Mouse (Mus musculus): ENCODE data around the gene Extl2. TPM values are rescaled to one million over a fixed set of nuclear protein-coding genes. Genes with fewer than 3 reads are reported as not detected.

Gene Extl2
- polyA plus RNA-seq, 1 experiment from 2014 or later = 3.2 TPM

DNA sequence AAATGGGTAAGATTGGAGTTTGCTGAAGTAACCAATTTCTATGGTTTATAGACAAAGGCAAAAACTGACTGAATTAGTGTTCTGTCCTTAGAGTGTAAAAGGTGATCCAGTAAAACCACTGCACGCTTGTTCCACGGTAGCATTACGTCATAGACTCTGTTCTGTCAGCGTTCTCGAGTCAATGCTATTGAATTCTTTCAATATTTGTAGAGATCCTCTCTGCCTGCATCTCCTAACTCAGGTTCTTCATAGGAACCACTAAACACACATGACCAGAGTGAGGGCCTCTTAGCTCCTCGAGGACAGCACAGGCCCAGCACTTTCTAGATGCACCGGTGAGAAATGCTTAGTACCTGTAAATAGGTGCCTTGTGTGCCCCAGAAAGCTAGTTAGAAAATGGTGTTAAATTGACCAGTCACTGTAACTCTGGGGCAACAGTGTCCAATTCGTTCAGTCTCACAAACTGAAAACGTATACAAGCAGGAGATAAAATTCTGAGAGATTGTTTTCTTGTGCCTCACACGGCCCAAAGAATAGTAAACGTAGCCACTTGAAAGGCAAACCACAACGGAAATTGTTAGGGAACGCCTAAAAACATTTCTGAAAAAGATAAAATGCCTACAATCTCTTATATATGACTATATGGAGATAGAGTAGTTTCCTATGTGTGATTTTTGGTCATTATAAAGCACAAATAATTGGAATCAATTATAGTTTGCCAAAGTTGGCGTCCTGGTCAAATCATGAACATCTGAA lies 35.2 kb upstream of the Extl2 start:
- H3K9ac ChIP-seq (ENCODE audit: low read depth, low read length) = no peak overlapping the region
- H3K4me2 ChIP-seq (ENCODE audit: low read depth, low read length) = no peak overlapping the region
- H3K27me3 ChIP-seq (ENCODE audit: control insufficient read depth, insufficient read depth, low read depth, low read length) = no peaks in the 10 kb centered on the region
- no peak for ATAC-seq (ENCODE audit: low read depth)
- H3K36me3 ChIP-seq (ENCODE audit: control insufficient read depth, insufficient read depth) = no peaks in the 10 kb centered on the region; the same call in 1 of the 2 replicates
- WGBS (ENCODE audit: insufficient replicate concordance) = 75% methylated on average over 14 of the region's 14 CpGs
- H3K4me1 ChIP-seq (ENCODE audit: control insufficient read depth, low read depth, low read length) = no peaks in the 10 kb centered on the region
- H3K9me3 ChIP-seq (replicated peaks; ENCODE audit: control insufficient read depth, low read length) = no peaks in the 10 kb centered on the region
- no peak overlapping the region for H3K27ac ChIP-seq (ENCODE audit: low read length)
- no peak overlapping the region for H3K4me3 ChIP-seq (ENCODE audit: low read depth, low read length)

DNA sequence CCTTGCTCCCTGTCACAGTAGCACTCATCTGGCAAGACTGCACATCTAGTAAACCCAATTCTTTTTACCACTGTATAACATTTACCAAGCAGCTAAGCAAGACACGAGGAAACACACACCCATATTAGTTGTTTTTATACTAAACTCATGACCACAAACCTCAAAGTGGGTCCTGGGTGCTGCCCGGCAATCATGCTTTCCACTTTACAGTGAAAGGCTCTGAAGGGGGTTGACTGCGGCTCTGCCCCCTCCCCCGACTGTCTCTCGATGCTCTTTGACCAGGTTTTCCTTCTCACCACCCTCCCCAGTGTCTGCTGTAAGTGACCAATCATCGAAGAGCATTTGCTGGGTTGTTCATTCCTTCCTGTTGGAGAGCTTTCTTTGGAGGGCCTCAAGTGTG lies 33.0 kb upstream of the Extl2 start:
- Histone ChIP-seq H3K36me3 (ENCODE audit: control insufficient read depth, insufficient read depth) (no peaks in the 10 kb centered on the region; the same call in 1 of the 2 replicates), H3K4me2 (ENCODE audit: low read depth, low read length) (no peak overlapping the region), H3K27me3 (ENCODE audit: control insufficient read depth, insufficient read depth, low read depth, low read length) (no peaks in the 10 kb centered on the region), H3K9ac (ENCODE audit: low read depth, low read length) (no peak overlapping the region), H3K27ac (ENCODE audit: low read length) (no peak overlapping the region), H3K4me1 (ENCODE audit: control insufficient read depth, low read depth, low read length) (no peaks in the 10 kb centered on the region), H3K9me3 (replicated peaks; ENCODE audit: control insufficient read depth, low read length) (no peaks in the 10 kb centered on the region), H3K4me3 (ENCODE audit: low read depth, low read length) (no peak overlapping the region)
- ATAC-seq (ENCODE audit: low read depth) = no peak
- WGBS (ENCODE audit: insufficient replicate concordance) = 76% methylated on average over 6 of the region's 6 CpGs

GRCm38 (mm10) chr3:115974995-115975394 lies 32.3 kb upstream of the Extl2 start:
- H3K4me1 ChIP-seq (ENCODE audit: control insufficient read depth, low read depth, low read length) = no peaks in the 10 kb centered on the region
- WGBS (ENCODE audit: insufficient replicate concordance) = 73% methylated on average over 10 of the region's 10 CpGs
- no peaks in the 10 kb centered on the region for H3K9me3 ChIP-seq (replicated peaks; ENCODE audit: control insufficient read depth, low read length)
- no peak for ATAC-seq (ENCODE audit: low read depth)
- no peak overlapping the region for H3K4me3 ChIP-seq (ENCODE audit: low read depth, low read length)
- no peak overlapping the region for H3K9ac ChIP-seq (ENCODE audit: low read depth, low read length)
- peaks cover 2% of the 10 kb centered on the region for H3K36me3 ChIP-seq (ENCODE audit: control insufficient read depth, insufficient read depth)
- H3K4me2 ChIP-seq (ENCODE audit: low read depth, low read length) = no peak overlapping the region
- no peaks in the 10 kb centered on the region for H3K27me3 ChIP-seq (ENCODE audit: control insufficient read depth, insufficient read depth, low read depth, low read length)
- no peak overlapping the region for H3K27ac ChIP-seq (ENCODE audit: low read length)

- no peaks in the 10 kb centered on the region for H3K9me3 ChIP-seq (replicated peaks; ENCODE audit: control insufficient read depth, low read length)
- peaks cover 2% of the 10 kb centered on the region; the same call in 1 of the 2 replicates for H3K36me3 ChIP-seq (ENCODE audit: control insufficient read depth, insufficient read depth)
- WGBS (ENCODE audit: insufficient replicate concordance) = 26% methylated on average over 1 of the region's 1 CpGs
- no peak overlapping the region for H3K27ac ChIP-seq (ENCODE audit: low read length)
- ATAC-seq (ENCODE audit: low read depth) = no peak
- H3K4me1 ChIP-seq (ENCODE audit: control insufficient read depth, low read depth, low read length) = no peaks in the 10 kb centered on the region
- no peak overlapping the region for H3K4me3 ChIP-seq (ENCODE audit: low read depth, low read length)
- H3K27me3 ChIP-seq (ENCODE audit: control insufficient read depth, insufficient read depth, low read depth, low read length) = no peaks in the 10 kb centered on the region
- no peak overlapping the region for H3K9ac ChIP-seq (ENCODE audit: low read depth, low read length)
- no peak overlapping the region for H3K4me2 ChIP-seq (ENCODE audit: low read depth, low read length)
Observed at GRCm38 (mm10) chr3:115979000-115979399, 28.3 kb upstream of the Extl2 start.

GRCm38 (mm10) chr3:115983217-115983616 lies 24.0 kb upstream of the Extl2 start:
- Histone ChIP-seq H3K27ac (ENCODE audit: low read length) (no peak overlapping the region), H3K9me3 (replicated peaks; ENCODE audit: control insufficient read depth, low read length) (no peaks in the 10 kb centered on the region), H3K27me3 (ENCODE audit: control insufficient read depth, insufficient read depth, low read depth, low read length) (no peaks in the 10 kb centered on the region), H3K4me3 (ENCODE audit: low read depth, low read length) (no peak overlapping the region), H3K4me2 (ENCODE audit: low read depth, low read length) (no peak overlapping the region), H3K4me1 (ENCODE audit: control insufficient read depth, low read depth, low read length) (no peaks in the 10 kb centered on the region), H3K36me3 (ENCODE audit: control insufficient read depth, insufficient read depth) (peaks cover 4% of the 10 kb centered on the region; the same call in 1 of the 2 replicates), H3K9ac (ENCODE audit: low read depth, low read length) (no peak overlapping the region)
- WGBS (ENCODE audit: insufficient replicate concordance) = 87% methylated on average over 8 of the region's 8 CpGs
- ATAC-seq (ENCODE audit: low read depth) = no peak

DNA sequence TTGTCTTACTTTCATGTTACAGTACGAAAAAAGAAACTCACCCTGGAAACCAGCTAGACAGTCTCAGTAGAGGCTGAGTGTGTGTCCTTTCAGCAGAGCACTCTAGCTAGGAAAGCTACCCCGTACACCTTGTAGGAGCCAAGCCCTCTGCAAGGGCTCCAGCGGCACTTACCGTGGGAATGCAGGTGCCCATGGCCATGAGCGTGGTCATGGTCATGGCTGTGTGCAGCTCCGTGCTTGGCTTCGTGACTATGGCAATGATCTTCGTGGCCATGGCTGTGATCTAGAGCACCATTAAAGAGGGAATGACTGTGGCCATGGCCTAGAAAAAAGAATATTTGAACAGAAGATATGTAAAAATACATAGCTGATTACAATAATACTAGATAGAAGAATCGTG lies 22.6 kb upstream of the Extl2 start:
- Histone ChIP-seq H3K36me3 (ENCODE audit: control insufficient read depth, insufficient read depth) (peaks cover 4% of the 10 kb centered on the region), H3K9ac (ENCODE audit: low read depth, low read length) (no peak overlapping the region), H3K4me2 (ENCODE audit: low read depth, low read length) (no peak overlapping the region), H3K27me3 (ENCODE audit: control insufficient read depth, insufficient read depth, low read depth, low read length) (no peaks in the 10 kb centered on the region), H3K9me3 (replicated peaks; ENCODE audit: control insufficient read depth, low read length) (no peaks in the 10 kb centered on the region), H3K4me1 (ENCODE audit: control insufficient read depth, low read depth, low read length) (no peaks in the 10 kb centered on the region), H3K27ac (ENCODE audit: low read length) (no peak overlapping the region), H3K4me3 (ENCODE audit: low read depth, low read length) (no peak overlapping the region)
- no peak for ATAC-seq (ENCODE audit: low read depth)
- 82% methylated on average over 9 of the region's 9 CpGs for WGBS (ENCODE audit: insufficient replicate concordance)

GRCm38 (mm10) chr3:115985183-115985892 lies 21.9 kb upstream of the Extl2 start:
- Histone ChIP-seq H3K4me1 (ENCODE audit: control insufficient read depth, low read depth, low read length) (no peaks in the 10 kb centered on the region), H3K36me3 (ENCODE audit: control insufficient read depth, insufficient read depth) (peaks cover 7% of the 10 kb centered on the region)
- ATAC-seq (ENCODE audit: low read depth) = no peak

DNA sequence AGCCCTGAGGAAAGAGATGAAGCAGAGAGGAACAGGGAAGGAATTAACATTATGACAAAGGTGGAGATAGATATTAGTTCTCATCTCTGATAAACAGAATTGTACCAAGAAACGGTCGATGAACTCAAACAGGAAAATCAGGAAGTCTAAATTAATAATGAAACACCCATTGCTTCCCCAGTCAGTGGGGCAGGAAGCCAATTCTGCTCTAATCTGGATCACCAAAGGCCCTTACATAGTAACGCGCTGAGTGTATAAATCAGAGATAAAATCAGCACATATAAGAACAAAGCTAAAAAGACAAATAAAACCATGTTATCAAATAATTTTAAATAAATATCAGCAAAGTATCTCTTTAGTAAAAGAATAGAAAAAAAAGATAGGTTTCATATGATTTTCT lies 15.2 kb upstream of the Extl2 start:
- H3K4me1 ChIP-seq (ENCODE audit: control insufficient read depth, low read depth, low read length) = peaks cover 3% of the 10 kb centered on the region; the same call in 1 of the 2 replicates
- no peak overlapping the region for H3K9ac ChIP-seq (ENCODE audit: low read depth, low read length)
- 38% methylated on average over 4 of the region's 4 CpGs for WGBS (ENCODE audit: insufficient replicate concordance)
- H3K27me3 ChIP-seq (ENCODE audit: control insufficient read depth, insufficient read depth, low read depth, low read length) = no peaks in the 10 kb centered on the region
- H3K9me3 ChIP-seq (replicated peaks; ENCODE audit: control insufficient read depth, low read length) = no peaks in the 10 kb centered on the region
- H3K27ac ChIP-seq (ENCODE audit: low read length) = no peak overlapping the region
- H3K36me3 ChIP-seq (ENCODE audit: control insufficient read depth, insufficient read depth) = peaks cover 5% of the 10 kb centered on the region
- H3K4me3 ChIP-seq (ENCODE audit: low read depth, low read length) = no peak overlapping the region
- no peak overlapping the region for H3K4me2 ChIP-seq (ENCODE audit: low read depth, low read length)
- no peak for ATAC-seq (ENCODE audit: low read depth)

More at GRCm38 (mm10) chr3:115985183-115985892, 21.9 kb upstream of the Extl2 start:
- WGBS (ENCODE audit: insufficient replicate concordance) = 48% methylated on average over 9 of the region's 9 CpGs
- no peaks in the 10 kb centered on the region for H3K9me3 ChIP-seq (replicated peaks; ENCODE audit: control insufficient read depth, low read length)
- H3K9ac ChIP-seq (ENCODE audit: low read depth, low read length) = no peak overlapping the region
- no peak overlapping the region for H3K4me3 ChIP-seq (ENCODE audit: low read depth, low read length)
- H3K27me3 ChIP-seq (ENCODE audit: control insufficient read depth, insufficient read depth, low read depth, low read length) = no peaks in the 10 kb centered on the region
- no peak overlapping the region for H3K4me2 ChIP-seq (ENCODE audit: low read depth, low read length)
- H3K27ac ChIP-seq (ENCODE audit: low read length) = no peak overlapping the region

GRCm38 (mm10) chr3:115992588-115992987 lies 14.7 kb upstream of the Extl2 start:
- 60% methylated on average over 4 of the region's 4 CpGs for WGBS (ENCODE audit: insufficient replicate concordance)
- peaks cover 3% of the 10 kb centered on the region; the same call in 1 of the 2 replicates for H3K4me1 ChIP-seq (ENCODE audit: control insufficient read depth, low read depth, low read length)
- no peak overlapping the region for H3K27ac ChIP-seq (ENCODE audit: low read length)
- no peak overlapping the region for H3K4me3 ChIP-seq (ENCODE audit: low read depth, low read length)
- no peaks in the 10 kb centered on the region for H3K9me3 ChIP-seq (replicated peaks; ENCODE audit: control insufficient read depth, low read length)
- no peaks in the 10 kb centered on the region for H3K27me3 ChIP-seq (ENCODE audit: control insufficient read depth, insufficient read depth, low read depth, low read length)
- no peak overlapping the region for H3K9ac ChIP-seq (ENCODE audit: low read depth, low read length)
- ATAC-seq (ENCODE audit: low read depth) = no peak
- H3K4me2 ChIP-seq (ENCODE audit: low read depth, low read length) = no peak overlapping the region
- H3K36me3 ChIP-seq (ENCODE audit: control insufficient read depth, insufficient read depth) = peaks cover 5% of the 10 kb centered on the region
